19 mouse cellular contexts compared by ENCODE assay signal in genomic region chr1:158328839-158329238, GRCm38 (mm10). TPM values are rescaled to one million over a fixed set of nuclear protein-coding genes. Genes with fewer than 3 reads are reported as not detected.
A peak's percentile ranks its signal among the peaks of the same experiment; 100 is the strongest.
DNase-seq lines count a peak whose midpoint lies in the region; ATAC-seq and TF ChIP-seq lines count a peak whose summit lies in the region.
"Had no signal": no experiment of that assay in that cellular context is flagged by ENCODE, and none has a peak within 500 bp of the region (broad histone marks: within the 10 kb centered on the region; RNA-seq: fewer than 3 reads in every experiment).

No protein-coding gene starts in this region.

- no peaks in the 10 kb centered on the region for H3K27me3 ChIP-seq in forebrain, embryonic 13.5 days
- H3K27me3 ChIP-seq in forebrain, embryonic 16.5 days (replicated peaks; ENCODE audit: control insufficient read depth, insufficient read depth, low read length) = no peaks in the 10 kb centered on the region
- no peaks in the 10 kb centered on the region for H3K27me3 ChIP-seq in midbrain, embryonic 11.5 days (ENCODE audit: control insufficient read depth, insufficient read depth, low read length)
- no peaks in the 10 kb centered on the region for H3K27me3 ChIP-seq in midbrain, embryonic 10.5 days (ENCODE audit: low read depth, poor library complexity, severe bottlenecking)
- H3K27me3 ChIP-seq in midbrain, embryonic 16.5 days (ENCODE audit: control insufficient read depth, insufficient read depth, low read depth, low read length) = no peaks in the 10 kb centered on the region
- H3K27me3 ChIP-seq: CH12.LX; hindbrain, embryonic 13.5 days had no signal

- ATAC-seq in forebrain, embryonic 13.5 days = 0 out of 2 replicates have a peak, but pooled peaks have one; percentile 24
- no peak for ATAC-seq in forebrain, embryonic 16.5 days
- ATAC-seq in midbrain, embryonic 11.5 days (ENCODE audit: low FRiP score) = 0 out of 2 replicates have a peak, but pooled peaks have one; percentile 22
- peak; percentile 56; the same call in 1 of the 2 replicates for ATAC-seq in midbrain, embryonic 16.5 days
- ATAC-seq: activated CD4-positive, CD25-positive, alpha-beta regulatory T cell, adult 4 months; forebrain, embryonic 14.5 days; hindbrain, postnatal 0 days; Patski had no signal

- no peak overlapping the region for H3K9ac ChIP-seq in forebrain, embryonic 13.5 days
- no peak overlapping the region for H3K9ac ChIP-seq in forebrain, embryonic 16.5 days (replicated peaks; ENCODE audit: low read depth, low read length)
- no peak overlapping the region for H3K9ac ChIP-seq in midbrain, embryonic 11.5 days (ENCODE audit: low read length)
- no peak overlapping the region for H3K9ac ChIP-seq in midbrain, embryonic 16.5 days (ENCODE audit: low read depth, low read length)
- H3K9ac ChIP-seq: hindbrain, embryonic 13.5 days had no signal

- no peak for TF ChIP-seq POLR2A in cortical plate, adult 2 months (IDR thresholded peaks at IDR 0.05; ENCODE audit: extremely low read depth, insufficient read depth, low read length)

- H3K27ac ChIP-seq in forebrain, embryonic 13.5 days = no peak overlapping the region
- no peak overlapping the region for H3K27ac ChIP-seq in forebrain, embryonic 16.5 days (ENCODE audit: low read length)
- H3K27ac ChIP-seq in midbrain, embryonic 11.5 days (ENCODE audit: low read depth, low read length) = no peak overlapping the region
- H3K27ac ChIP-seq in midbrain, embryonic 10.5 days (replicated peaks) = no peak overlapping the region
- H3K27ac ChIP-seq in cortical plate, adult 2 months (ENCODE audit: insufficient read depth, low read length) = 0 out of 2 replicates have a peak overlapping the region, but pooled peaks have one; percentile 33
- H3K27ac ChIP-seq in midbrain, embryonic 16.5 days (ENCODE audit: low read length) = no peak overlapping the region
- H3K27ac ChIP-seq: embryonic facial prominence, embryonic 10.5 days; heart, embryonic 10.5 days; hindbrain, embryonic 13.5 days; hindbrain, postnatal 0 days had no signal

- no peaks in the 10 kb centered on the region for H3K9me3 ChIP-seq in forebrain, embryonic 13.5 days (replicated peaks)
- no peaks in the 10 kb centered on the region for H3K9me3 ChIP-seq in forebrain, embryonic 16.5 days (ENCODE audit: control insufficient read depth, low read length)
- no peaks in the 10 kb centered on the region for H3K9me3 ChIP-seq in midbrain, embryonic 11.5 days (ENCODE audit: control insufficient read depth, low read length)
- H3K9me3 ChIP-seq in midbrain, embryonic 10.5 days (replicated peaks) = no peaks in the 10 kb centered on the region
- no peaks in the 10 kb centered on the region for H3K9me3 ChIP-seq in midbrain, embryonic 16.5 days (replicated peaks; ENCODE audit: control insufficient read depth, low read length, poor library complexity, severe bottlenecking)
- H3K9me3 ChIP-seq: embryonic facial prominence, embryonic 10.5 days; heart, embryonic 10.5 days; hindbrain, embryonic 13.5 days had no signal

- no peak overlapping the region for H3K4me3 ChIP-seq in forebrain, embryonic 13.5 days
- no peak overlapping the region for H3K4me3 ChIP-seq in forebrain, embryonic 16.5 days (replicated peaks; ENCODE audit: low read length)
- H3K4me3 ChIP-seq in midbrain, embryonic 11.5 days (ENCODE audit: low read depth, low read length) = no peak overlapping the region
- no peak overlapping the region for H3K4me3 ChIP-seq in midbrain, embryonic 10.5 days
- H3K4me3 ChIP-seq in cortical plate, adult 2 months (ENCODE audit: insufficient read depth, low read length) = no peak overlapping the region
- H3K4me3 ChIP-seq in midbrain, embryonic 16.5 days (ENCODE audit: low read depth, low read length) = no peak overlapping the region
- H3K4me3 ChIP-seq: embryonic facial prominence, embryonic 10.5 days; heart, embryonic 10.5 days; hindbrain, embryonic 13.5 days had no signal

- no peak for DNase-seq in midbrain, embryonic 11.5 days (ENCODE audit: low spot score, missing footprints)
- DNase-seq in midbrain, embryonic 10.5 days (ENCODE audit: low spot score) = no peak
- DNase-seq in kidney, postnatal 14 days = no peak
- DNase-seq: adrenal gland, postnatal 14 days; gastrocnemius, postnatal 36 days; heart, adult 18-20 months; heart, postnatal 10 days had no signal

- H3K4me2 ChIP-seq in forebrain, embryonic 13.5 days = no peak overlapping the region
- H3K4me2 ChIP-seq in forebrain, embryonic 16.5 days (ENCODE audit: low read length) = no peak overlapping the region
- no peak overlapping the region for H3K4me2 ChIP-seq in midbrain, embryonic 11.5 days
- no peak overlapping the region for H3K4me2 ChIP-seq in midbrain, embryonic 16.5 days (ENCODE audit: low read length)
- H3K4me2 ChIP-seq: hindbrain, embryonic 13.5 days had no signal

- no peaks in the 10 kb centered on the region for H3K36me3 ChIP-seq in forebrain, embryonic 13.5 days (ENCODE audit: poor library complexity, severe bottlenecking)
- H3K36me3 ChIP-seq in forebrain, embryonic 16.5 days (ENCODE audit: control insufficient read depth, insufficient read depth) = no peaks in the 10 kb centered on the region
- no peaks in the 10 kb centered on the region for H3K36me3 ChIP-seq in midbrain, embryonic 11.5 days (ENCODE audit: control insufficient read depth, insufficient read depth, low read length)
- H3K36me3 ChIP-seq in midbrain, embryonic 10.5 days = no peaks in the 10 kb centered on the region
- no peaks in the 10 kb centered on the region for H3K36me3 ChIP-seq in midbrain, embryonic 16.5 days (ENCODE audit: control insufficient read depth, insufficient read depth, low read length)
- H3K36me3 ChIP-seq: embryonic facial prominence, embryonic 10.5 days; heart, embryonic 10.5 days; hindbrain, embryonic 13.5 days had no signal

- TF ChIP-seq CTCF in cortical plate, adult 2 months (IDR thresholded peaks at IDR 0.05; ENCODE audit: extremely low read depth, insufficient read depth, low read length) = no peak

- WGBS in forebrain, embryonic 13.5 days = 49% methylated on average over 2 of the region's 2 CpGs
- WGBS in forebrain, embryonic 16.5 days = 39% methylated on average over 2 of the region's 2 CpGs
- 39% methylated on average over 2 of the region's 2 CpGs for WGBS in midbrain, embryonic 11.5 days
- WGBS in midbrain, embryonic 10.5 days = 63% methylated on average over 2 of the region's 2 CpGs
- WGBS in midbrain, embryonic 16.5 days = 24% methylated on average over 2 of the region's 2 CpGs

- no peaks in the 10 kb centered on the region for H3K4me1 ChIP-seq in forebrain, embryonic 13.5 days
- 0 out of 2 replicates have a peak, but pooled peaks cover 2% of the 10 kb centered on the region for H3K4me1 ChIP-seq in forebrain, embryonic 16.5 days (replicated peaks; ENCODE audit: control insufficient read depth, insufficient read depth, low read length)
- no peaks in the 10 kb centered on the region; the same call in 1 of the 2 replicates for H3K4me1 ChIP-seq in midbrain, embryonic 11.5 days (ENCODE audit: control insufficient read depth, insufficient read depth, low read length)
- H3K4me1 ChIP-seq in midbrain, embryonic 10.5 days = peaks cover 4% of the 10 kb centered on the region; the same call in 1 of the 2 replicates
- peaks cover 7% of the 10 kb centered on the region; the same call in 1 of the 2 replicates for H3K4me1 ChIP-seq in cortical plate, adult 2 months (ENCODE audit: control insufficient read depth, insufficient read depth, low read length)
- H3K4me1 ChIP-seq in midbrain, embryonic 16.5 days (ENCODE audit: control insufficient read depth, insufficient read depth, low read length) = no peaks in the 10 kb centered on the region
- H3K4me1 ChIP-seq: embryonic facial prominence, embryonic 10.5 days; heart, embryonic 10.5 days had no signal

RNA-seq across cellular contexts. Expression of gene Brinp2, which starts 27.3 kb away (rescaled TPM):
- 19.0 and 27.1 TPM in 2 replicates for polyA plus RNA-seq in forebrain, embryonic 13.5 days (2015; fragmentation: Nextera tagmentation; extraction: Ambion mirVana)
- polyA plus RNA-seq in forebrain, embryonic 16.5 days (2015; fragmentation: Nextera tagmentation; extraction: Ambion mirVana) = 46.4 and 46.5 TPM in 2 replicates
- polyA plus RNA-seq in midbrain, embryonic 11.5 days (2014; fragmentation: Nextera tagmentation; extraction: Ambion mirVana) = 3.8 and 4.3 TPM in 2 replicates
- polyA plus RNA-seq in midbrain, embryonic 10.5 days (2016; fragmentation: Nextera tagmentation; extraction: Ambion mirVana) = 1.3 and 3.8 TPM in 2 replicates
- polyA plus RNA-seq in cortical plate, adult 2 months (2012; rRNA removed) = 62.2 and 64.1 TPM in 2 replicates
- 36.6 and 43.7 TPM in 2 replicates for polyA plus RNA-seq in midbrain, embryonic 16.5 days (2015; fragmentation: Nextera tagmentation; extraction: Ambion mirVana)
- polyA plus RNA-seq: Patski had no signal

RNA-seq across cellular contexts. Expression of gene Astn1, which starts 33.2 kb away (rescaled TPM):
- 24.7 and 28.5 TPM in 2 replicates for polyA plus RNA-seq in forebrain, embryonic 13.5 days (2015; fragmentation: Nextera tagmentation; extraction: Ambion mirVana)
- polyA plus RNA-seq in forebrain, embryonic 16.5 days (2015; fragmentation: Nextera tagmentation; extraction: Ambion mirVana) = 37.9 and 42.3 TPM in 2 replicates
- 20.1 and 20.7 TPM in 2 replicates for polyA plus RNA-seq in midbrain, embryonic 11.5 days (2014; fragmentation: Nextera tagmentation; extraction: Ambion mirVana)
- 9.4 and 15.0 TPM in 2 replicates for polyA plus RNA-seq in midbrain, embryonic 10.5 days (2016; fragmentation: Nextera tagmentation; extraction: Ambion mirVana)
- polyA plus RNA-seq in cortical plate, adult 2 months (2012; rRNA removed) = 66.0 and 68.8 TPM in 2 replicates
- polyA plus RNA-seq in midbrain, embryonic 16.5 days (2015; fragmentation: Nextera tagmentation; extraction: Ambion mirVana) = 45.8 and 47.2 TPM in 2 replicates
- polyA plus RNA-seq: Patski had no signal
